Mouse (Mus musculus): Measurements from ENCODE around the gene Adad2.

GRCm38 (mm10) chr8:119639798-119640197, 27.3 kb downstream of the Adad2 start:
- TF ChIP-seq CTCF (IDR thresholded peaks at IDR 0.05; ENCODE audit: extremely low read depth, insufficient read depth, insufficient read length, insufficient replicate concordance): no peak
- no peak for TF ChIP-seq POLR2A (IDR thresholded peaks at IDR 0.05; ENCODE audit: low read depth, low read length)

Measured in spleen, adult 2 months (tissue).